Mouse (Mus musculus) liver, postnatal 0 days (tissue): ENCODE measurements around the gene Serpina3k.
"Not testable (repeated sequence)": the region's sequence is repeated elsewhere in the genome, so short reads cannot be mapped to it uniquely, and the experiment has no call there.

Experiments
- CTCF ChIP-seq: sonication (generic); IDR thresholded peaks from 2 replicates; pipeline ENCODE4 v1.5.1; 2016; ENCODE audit warnings: antibody characterized with exemption, low read depth
- EP300 ChIP-seq: IDR thresholded peaks from 2 replicates; pipeline ENCODE4 v1.6.1; 2016; ENCODE audit warnings: antibody characterized with exemption, low read depth, mild to moderate bottlenecking

DNA sequence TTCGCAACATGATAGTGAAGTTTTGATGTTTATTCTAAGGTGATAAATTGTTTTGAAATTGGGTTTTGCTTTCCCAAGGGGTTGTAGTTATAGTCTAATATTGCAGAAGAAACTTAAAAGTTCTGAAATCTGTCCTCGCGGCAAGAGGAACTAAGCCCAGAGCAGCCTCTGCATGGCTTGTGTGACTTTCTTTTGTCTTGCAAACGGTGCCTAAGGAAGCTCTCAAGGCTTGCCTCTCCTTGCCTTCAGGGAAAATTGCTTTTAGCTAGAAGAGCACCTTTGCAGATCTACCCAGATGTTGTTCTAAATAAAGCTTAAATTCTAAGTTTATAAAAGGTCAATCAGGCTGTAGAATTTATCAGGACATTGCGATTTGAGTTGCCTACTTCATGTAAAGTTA lies 40.5 kb downstream of the Serpina3k start:
- TF ChIP-seq EP300, CTCF: not testable (repeated sequence)
